Mouse (Mus musculus): ENCODE measurements around the gene Git1.

Git1 gene

DNA sequence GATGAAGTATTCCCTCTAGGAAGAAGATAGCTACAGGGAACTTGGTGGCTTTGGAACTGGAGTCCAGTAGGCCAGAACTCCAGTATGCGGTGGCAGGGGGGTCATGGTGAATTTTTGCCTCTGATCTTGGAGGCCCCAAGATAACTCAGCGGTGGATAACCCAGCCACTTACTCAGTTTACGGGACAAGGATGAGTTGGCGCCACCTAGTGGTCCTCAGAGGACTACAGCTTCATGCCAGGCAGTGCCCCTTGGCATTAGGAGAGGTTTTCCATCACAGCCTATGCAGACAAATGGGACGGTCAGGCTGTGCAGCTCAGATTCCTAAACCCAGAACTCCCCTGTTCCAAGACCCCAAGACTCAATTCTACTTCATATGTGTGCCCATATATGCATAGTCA, 8.0 kb downstream of the Git1 start:
- peak in 1 of 2 experiments; percentile 85 for DNase-seq (ENCODE audit: low spot score in 2 of 2)

DNA sequence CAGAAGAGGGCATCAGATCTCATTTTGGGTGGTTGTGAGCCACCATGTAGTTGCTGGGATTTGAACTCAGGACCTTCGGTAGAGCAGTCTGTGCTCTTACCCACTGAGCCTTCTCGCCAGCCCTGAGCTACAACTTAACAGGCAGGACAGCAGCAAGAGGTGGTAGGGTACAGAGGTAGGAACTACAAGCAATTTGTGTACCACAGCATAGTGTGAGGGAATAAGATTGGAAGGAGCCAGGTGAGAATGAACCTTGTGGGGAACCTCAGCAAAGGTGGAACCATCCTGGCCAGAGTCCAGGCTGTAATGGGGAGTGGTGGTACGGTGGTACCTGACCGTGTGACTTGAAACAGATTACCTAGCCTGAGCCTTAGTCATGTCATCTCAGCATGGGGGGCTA, 8.6 kb downstream of the Git1 start:
- DNase-seq (ENCODE audit: low spot score in 2 of 2): no peak

DNA sequence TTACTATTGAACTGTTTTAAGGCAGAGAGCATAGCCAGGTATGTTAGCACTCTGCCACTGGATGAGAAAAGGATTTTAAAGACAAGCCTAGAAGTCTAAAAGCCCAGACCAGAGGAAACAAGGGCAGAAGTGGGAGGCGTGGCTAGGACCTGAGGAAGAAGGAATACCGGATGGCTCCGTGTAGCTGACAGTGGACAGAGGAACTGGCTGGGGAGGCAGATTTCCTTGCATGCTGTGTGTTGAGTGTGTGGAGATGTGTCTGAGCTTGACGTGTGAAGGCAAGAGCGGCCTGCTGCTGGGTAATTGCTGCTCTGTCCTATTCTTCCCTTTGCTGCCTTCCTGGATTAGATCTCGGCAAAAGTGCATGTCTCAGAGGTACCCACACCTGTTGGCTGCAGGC, 9.1 kb downstream of the Git1 start:
- DNase-seq (ENCODE audit: low spot score in 2 of 2): no peak

DNA sequence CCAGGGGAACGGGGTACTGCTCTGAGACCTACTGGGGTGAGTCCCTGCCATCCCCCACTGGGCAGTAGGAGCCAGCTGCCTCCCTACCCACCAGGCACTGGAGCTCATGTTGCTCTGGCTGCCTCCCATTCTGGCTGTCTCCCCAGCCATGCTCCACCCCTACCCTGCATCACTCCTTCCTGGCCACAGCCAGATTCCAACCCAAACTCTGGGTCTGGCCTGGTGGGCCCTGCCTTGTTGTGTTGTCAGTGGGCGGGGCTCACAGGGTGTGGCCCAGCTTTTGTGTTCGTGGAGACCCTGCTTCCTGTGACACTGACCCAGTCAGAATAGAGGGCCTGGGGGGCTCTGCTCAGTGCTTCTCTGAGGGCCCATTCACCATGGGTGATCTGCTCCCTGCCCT, 10.1 kb downstream of the Git1 start:
- no peak for DNase-seq (ENCODE audit: low spot score in 2 of 2)

DNA sequence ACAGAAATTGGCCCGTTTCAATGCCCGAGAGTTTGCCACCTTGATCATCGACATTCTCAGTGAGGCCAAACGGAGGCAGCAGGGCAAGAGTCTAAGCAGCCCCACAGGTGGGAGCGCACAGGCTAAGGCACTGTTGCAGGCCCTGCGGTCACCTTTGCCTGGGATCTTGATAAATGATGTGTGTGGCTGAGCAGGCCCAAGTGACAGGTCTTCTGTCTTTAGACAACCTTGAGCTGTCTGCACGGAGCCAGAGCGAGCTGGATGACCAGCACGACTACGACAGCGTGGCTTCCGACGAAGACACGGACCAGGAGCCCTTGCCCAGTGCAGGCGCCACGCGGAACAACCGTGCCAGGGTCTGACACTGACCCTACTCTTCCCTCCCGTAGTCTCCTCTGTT, 11.0 kb downstream of the Git1 start:
- no peak for DNase-seq (ENCODE audit: low spot score in 2 of 2)

DNA sequence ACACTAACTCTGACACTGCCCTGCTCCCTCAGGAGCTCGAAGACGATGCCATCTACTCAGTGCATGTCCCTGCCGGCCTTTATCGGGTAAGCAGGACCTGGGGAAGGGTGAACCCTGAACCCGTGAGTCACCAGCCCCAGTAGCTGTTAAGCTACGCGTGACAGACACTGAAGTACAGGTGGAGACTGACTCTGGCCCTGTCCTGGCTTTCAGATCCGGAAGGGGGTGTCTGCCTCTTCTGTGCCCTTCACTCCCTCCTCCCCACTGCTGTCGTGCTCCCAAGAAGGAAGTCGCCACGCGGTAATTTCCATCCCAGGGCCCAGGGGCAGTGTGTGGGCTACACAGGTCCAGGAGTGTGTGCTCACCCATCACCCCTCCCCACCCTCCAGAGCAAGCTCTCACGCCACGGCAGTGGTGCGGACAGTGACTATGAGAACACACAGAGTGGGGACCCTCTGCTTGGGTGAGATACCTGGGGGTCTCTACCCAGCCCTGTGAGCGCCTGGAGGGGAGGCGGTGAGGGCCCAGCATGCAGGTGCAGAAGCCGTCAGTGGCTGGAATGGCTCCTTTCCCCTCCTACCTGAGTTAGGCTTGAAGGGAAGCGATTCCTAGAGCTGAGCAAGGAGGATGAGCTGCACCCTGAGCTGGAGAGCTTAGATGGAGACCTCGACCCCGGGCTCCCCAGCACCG, 12.1 kb downstream of the Git1 start:
- no peak for DNase-seq (ENCODE audit: low spot score in 2 of 2)

DNA sequence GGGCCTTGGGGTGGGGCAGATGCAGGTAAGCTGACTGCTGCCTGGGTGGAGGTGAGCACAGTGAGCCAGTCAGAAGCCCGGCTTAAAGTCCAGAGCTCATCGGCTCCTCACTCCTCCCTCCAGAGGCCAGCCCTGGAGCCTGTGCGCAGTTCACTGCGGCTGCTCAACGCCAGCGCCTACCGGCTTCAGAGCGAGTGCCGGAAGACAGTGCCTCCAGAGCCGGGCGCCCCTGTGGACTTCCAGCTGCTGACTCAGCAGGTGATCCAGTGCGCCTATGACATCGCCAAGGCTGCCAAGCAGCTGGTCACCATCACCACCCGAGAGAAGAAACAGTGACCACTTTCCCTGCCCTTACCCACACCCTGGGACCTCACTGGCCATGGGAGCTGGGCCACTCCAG, 12.9 kb downstream of the Git1 start:
- no peak for DNase-seq (ENCODE audit: low spot score in 2 of 2)

DNA sequence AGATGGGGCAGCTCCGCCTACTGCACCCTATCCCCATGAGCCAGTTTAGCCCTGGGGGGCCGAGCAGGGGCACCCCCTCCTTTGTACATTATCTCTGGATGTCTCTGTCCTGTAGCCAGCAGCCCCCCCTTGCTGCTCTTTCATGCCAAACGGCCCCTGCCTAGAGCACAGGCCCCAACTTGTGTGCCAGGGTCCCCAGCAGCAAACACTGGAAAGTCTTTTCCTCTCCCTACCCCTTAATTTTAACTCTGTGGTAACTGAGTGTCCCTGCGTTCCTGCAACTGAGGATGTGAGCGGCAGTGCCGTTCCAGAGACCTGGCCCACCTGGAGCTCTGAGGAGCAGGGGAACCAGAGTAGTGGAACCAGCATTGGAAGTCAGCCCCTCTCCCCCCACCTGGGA, 13.6 kb downstream of the Git1 start:
- DNase-seq (ENCODE audit: low spot score in 2 of 2): no peak

DNA sequence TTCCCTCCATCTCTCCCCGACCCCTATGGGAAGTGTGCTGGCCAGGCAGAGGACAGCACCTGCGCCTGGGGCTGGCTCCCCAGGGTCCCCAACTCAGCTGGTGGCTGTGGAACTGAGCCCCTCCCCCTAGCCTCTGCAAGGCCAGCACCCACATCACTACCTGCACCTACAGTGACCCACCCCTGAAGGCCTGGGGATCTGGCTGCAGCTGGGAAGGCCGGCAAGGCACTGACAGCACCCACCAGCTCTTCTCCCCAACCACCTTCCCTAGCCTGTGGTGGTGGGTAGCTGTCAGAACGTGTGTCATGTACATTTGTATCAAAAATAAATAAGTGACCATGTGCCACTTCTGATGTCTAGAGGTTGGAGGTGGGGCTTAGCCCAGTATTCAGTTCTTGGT, 14.1 kb downstream of the Git1 start:
- DNase-seq (ENCODE audit: low spot score in 2 of 2): no peak

DNA sequence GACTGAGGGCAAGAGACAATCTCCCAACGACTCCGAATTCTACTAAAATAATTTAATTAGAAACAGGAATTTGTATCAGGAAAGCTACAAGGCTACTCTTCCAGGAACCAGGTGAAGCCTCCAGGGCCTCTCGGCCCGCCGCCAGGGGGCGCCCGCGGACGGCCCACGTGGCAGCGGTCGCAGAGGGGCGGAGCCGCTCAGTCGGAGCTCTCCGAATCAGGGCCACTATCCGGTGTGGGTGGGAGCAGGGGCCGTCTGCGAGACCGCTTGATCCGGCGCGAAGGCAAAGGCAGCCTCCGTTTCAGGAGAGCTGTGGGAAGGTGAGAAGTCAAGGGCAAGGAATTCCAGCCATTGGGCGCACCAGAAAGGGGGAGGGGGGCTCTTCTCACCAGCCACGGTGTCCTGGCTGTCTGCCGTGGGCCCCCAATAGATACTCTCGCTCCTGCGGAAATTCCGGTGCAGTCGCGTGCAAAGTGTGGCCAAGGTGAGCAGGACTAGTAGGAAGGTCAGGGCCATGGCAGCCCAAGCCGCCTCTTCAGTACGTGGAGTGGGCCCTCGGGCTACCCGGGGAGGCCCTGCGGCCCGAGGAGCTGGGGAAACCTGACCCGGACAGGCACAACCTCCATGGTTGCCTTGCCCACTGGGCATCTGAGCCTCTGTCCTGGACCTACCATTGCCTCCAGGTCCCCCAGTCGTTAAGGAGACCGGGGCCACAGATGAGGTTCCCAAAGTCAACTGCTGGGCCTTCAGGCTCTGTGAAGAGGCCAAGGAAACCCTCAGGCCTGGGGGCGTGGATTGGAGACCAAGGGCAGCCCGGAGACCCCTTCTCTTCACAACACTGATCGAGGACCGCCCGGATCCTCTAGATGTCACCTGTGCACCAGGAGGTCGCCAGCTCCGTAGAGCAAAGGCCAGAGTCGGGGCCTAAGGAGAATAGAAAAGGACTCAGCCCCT, 15.0 kb downstream of the Git1 start:
- DNase-seq (ENCODE audit: low spot score in 2 of 2): peak in 1 of 2 experiments; percentile 87

DNA sequence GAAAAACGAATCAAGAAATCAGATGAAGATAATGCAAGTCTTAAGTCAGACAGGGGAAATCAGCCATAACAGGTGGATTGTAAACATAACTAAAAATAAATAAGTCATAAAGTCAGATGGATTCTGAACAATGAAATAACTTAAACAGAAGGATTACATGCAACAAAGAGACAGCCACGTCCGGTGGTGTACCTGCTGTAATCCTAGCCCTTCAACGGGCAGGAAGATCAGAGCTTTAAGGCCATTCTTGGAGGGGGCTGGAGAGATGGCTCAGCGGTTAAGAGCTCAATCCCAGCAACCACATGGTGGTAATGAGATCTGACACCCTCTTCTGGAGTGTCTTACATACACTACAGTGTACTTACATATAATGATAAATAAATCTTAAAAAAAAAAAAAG, 18.0 kb downstream of the Git1 start:
- no peak for DNase-seq (ENCODE audit: low spot score in 2 of 2)

DNA sequence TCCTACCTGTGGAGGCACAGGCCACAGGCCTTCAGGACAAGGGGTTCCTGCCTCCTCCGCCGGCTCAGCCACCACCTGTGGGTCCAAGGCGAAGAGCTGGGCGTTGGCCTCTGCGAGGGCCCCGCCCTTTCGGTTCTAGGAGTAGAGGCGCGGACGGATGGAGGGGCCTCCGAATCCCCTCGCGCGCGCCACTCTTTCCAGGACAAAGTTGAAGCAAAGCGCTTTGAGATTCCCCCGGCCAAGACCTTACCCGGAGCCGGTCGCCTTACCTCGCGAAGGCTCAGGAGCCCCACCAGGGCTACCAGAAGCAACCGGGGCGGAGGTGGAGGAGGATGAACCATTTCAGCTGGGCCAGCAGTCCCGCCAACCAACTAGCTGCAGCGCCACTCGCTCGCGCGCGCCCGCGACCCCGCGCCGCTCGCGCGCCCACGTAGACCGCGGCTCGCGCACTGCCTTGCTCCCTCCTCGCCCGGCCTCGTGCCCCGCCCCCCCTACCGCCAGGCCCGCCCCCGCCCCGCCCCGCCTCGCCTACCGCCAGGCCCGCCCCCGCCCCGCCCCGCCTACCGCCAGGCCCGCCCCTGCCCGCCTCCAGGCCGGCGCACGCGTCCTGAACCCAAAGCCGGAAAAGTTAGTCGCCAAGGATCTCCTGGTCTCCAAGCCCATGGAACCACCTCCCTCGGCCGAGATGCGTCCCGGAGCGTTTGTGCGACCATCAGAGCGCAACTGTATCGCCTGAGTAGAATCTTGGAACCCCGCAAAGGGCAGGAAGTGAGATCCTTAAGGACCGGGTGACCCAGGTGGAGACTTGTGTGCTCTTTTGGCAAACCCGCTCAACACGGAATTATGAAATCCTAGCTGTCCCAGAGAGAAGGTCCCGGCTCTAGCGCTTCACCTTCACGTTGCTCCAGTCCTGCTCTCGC, 19.8 kb downstream of the Git1 start:
- peak in 1 of 2 experiments; percentile 50 for DNase-seq (ENCODE audit: low spot score in 2 of 2)

DNA sequence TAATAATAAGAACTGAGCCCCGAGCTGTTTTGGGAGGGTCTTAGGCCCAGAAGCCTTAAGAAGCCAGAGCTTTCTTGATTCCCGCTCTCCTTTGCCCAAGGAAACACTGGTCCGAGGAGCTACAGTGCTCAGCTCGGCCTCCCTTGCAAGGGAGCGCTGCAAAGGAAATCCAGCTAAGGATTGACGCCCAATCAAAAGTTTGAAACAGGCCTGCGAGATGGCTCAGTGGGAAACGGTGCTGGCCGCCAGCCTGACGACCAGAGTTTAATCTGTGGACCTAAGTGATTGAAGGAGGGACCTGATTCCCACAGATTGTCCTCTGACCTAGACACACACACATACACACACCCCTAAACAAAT, 20.4 kb downstream of the Git1 start:
- DNase-seq (ENCODE audit: low spot score in 2 of 2): no peak

DNA sequence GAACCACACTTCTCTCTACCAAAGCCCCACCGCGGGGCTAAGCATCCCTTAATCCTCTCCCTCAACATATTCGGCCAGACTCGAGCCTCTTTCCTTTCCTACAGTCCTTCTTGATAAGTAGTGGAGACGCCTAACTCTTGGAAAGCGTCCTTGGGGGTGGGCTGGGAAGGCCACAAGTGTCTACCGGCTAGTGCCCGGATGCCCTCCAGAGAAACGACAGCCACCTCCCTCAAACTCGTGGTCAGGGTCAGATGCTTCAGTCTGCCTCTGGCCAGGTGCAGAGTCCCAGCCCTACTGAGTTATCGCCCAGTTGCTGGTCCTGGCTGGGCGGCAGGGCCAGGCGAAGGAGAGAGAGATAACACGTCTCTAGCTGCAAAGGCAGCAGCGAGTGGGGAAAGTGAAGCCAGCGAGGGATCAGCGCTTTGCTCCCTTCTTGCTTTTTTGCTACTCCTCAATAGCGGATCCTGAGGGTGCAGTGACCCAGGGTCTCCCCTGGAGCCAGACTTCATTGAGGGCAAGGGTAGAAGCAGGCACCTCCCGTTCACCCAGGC, 21.0 kb downstream of the Git1 start:
- DNase-seq (ENCODE audit: low spot score in 2 of 2): no peak

DNA sequence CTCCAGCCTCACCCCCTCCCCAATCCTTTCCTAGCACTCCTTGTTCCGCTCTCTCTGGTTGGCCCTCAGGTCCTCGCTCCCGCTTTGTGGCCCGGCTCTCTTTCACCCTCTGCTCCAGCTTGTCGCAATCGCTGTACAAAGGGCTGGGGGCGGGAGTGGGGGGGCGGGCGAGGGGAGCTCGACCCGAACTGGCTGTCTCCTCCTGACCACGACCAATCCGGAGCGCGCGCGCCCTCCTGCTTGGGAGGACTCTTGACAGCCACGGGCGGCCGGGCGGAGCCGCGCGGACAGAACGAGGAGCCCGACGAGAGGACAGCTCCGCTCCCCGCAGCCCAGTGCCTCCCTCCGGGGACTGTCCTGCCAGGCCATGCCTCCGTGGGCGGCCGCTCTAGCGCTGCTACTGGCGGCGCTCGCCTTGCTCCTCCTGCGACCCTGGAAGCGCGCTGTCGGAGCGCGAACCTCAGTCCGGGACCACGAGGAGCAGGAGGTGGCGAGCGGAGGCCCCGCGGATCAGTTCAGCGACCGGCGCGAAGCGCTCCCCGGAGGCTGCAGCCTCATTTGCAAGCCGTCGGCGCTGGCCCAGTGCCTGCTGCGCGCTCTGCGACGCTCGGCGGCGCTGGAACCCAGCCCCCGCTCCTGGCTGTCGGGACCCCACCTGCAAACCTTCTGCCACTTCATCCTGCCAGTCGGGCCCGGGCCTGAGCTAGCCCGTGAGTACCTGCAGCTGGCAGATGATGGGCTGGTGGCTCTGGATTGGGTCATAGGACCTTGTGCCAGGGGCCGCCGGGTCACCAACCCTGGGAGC, 21.7 kb downstream of the Git1 start, which contains the start of gene Abhd15:
Abhd15 (plus strand) TSS at position 290 of the 805 bp plus-strand sequence.
- DNase-seq (ENCODE audit: low spot score in 2 of 2): no peak

DNA sequence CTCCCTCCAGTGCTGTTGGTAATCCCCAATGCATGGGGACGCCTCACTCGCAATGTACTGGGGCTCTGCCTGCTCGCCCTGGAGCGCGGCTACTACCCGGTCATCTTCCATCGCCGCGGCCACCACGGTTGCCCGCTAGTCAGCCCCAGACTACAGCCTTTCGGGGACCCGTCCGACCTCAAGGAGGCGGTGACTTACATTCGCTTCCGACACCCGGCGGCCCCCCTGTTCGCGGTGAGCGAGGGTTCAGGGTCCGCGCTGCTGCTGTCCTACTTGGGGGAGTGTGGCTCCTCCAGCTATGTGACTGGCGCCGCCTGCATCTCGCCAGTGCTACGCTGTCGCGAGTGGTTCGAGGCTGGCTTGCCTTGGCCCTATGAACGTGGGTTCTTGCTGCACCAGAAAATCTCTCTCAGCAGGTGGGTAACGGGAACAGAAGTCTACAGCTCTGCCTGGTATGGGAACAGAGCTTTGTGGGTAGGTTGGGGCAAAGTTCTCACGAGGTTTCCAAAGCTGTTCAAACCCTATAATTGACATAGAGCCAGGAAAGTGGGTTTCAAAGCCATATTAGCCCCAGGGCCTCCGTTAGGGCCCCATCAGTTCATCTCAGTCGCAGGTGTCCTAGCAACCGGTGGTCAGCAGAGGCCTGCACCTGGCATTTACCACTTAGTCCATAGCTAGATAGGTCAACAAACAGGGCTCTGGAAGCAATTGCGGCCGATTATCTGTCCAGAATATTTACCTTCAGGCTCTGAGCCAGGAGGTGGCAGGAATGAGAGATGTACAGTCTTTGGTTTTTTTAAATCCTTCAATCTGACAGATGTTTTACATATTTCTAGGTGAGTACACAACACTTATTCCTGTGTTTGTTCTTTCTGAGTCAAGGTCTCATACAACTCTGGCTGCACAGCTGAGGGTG, 22.5 kb downstream of the Git1 start, which contains the start of gene Trp53i13:
Trp53i13 (minus strand) TSS at position 344 of the 916 bp plus-strand sequence.
- DNase-seq (ENCODE audit: low spot score in 2 of 2): no peak

DNA sequence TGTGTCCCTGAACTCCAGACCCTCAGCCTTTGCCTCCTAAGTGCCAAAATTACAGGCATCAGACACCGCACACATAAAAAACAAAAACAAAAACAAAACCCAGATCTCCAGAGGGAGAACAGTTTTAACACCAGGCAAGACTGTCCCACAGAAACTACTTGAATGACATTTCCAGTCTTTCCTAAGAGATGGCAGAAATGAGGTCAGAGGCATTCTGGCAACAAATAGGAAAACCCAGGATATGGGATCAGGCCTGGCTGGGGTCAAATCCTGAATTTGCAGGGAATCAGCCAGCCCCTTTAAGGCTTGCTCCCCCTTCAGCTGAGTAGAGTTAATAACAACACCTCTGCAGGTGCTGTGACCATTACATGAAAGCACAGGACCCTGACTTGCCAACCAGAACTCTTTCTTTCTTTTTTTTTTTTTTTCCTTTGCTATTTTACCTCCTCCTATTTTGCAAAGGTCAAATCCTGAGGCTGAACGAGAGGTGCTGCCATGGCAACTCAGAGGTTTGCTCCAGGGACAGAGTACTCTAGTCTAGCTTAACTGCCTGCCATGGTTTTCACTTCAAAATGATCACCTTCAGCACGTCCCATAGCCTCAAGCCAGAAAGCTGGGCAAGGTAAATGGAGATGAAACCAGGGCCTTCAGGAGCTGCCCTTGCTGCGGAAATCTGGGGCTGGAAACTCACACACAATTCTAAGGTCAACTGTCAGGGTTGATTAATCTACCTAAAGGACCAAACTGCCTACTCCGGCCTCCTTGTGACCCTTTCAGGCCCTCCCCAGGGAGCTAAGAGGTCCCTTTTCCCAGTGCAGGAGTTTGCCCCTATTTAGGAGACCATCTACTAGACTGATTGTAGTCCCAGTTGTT, 23.4 kb downstream of the Git1 start:
- no peak for DNase-seq (ENCODE audit: low spot score in 2 of 2)

DNA sequence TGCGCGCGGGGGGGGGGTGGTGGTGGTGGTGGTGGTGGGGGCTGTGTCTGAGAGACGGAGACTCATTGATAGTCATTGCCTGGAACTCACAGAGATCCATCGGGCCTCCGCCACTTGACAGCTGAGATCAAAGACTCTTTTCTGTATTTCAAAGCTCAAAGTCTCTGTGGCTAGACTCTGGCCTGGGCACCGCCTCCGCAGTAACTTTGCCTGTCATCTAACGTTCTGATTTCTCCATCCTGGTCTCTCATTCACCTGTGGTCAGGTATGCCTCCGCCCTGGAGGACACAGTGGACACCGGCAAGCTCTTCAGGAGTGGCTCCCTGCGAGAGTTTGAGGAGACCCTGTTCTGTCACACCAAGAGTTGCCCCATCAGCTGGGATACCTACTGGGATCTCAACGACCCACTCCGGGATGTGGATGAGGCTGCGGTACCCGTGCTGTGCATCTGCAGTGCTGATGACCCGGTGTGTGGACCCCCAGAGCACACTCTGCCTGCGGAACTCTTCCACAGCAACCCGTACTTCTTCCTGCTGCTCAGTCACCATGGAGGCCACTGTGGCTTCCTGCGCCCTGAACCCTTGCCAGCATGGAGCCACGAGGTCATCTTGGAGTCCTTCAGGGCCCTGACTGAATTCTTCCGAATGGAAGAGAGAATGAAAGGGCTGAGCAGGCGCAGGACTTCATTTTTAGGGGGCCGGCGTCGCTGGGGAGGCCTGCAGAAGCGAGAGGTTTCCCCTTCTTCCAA, 24.9 kb downstream of the Git1 start:
- DNase-seq (ENCODE audit: low spot score in 2 of 2): no peak
